Mouse (Mus musculus) limb, embryonic 11.5 days (tissue): Measurements from ENCODE around the gene Abca14. TPM values are rescaled to one million over a fixed set of nuclear protein-coding genes. Genes with fewer than 3 reads are reported as not detected.
"Not testable (repeated sequence)": the region's sequence is repeated elsewhere in the genome, so short reads cannot be mapped to it uniquely, and the experiment has no call there.

Source experiments
- ATAC-seq: fragments of 200-750 bp; cut with Nextera tagmentation; 2 replicates; pipeline ENCODE4 v1.8.0; 2017; ENCODE audit warnings: low read depth; ENCODE audit not compliant: insufficient number of reproducible peaks, low FRiP score, low TSS enrichment
- DNase-seq: peaks from one replicate; pipeline ENCODE4 v3.0.0-alpha.2; 2015; ENCODE audit warnings: low spot score
- H3K27ac ChIP-seq: fragments of 300-500 bp; sonication (generic); replicated peaks from 2 replicates; pipeline ENCODE4 v1.5.1; 2014; ENCODE audit warnings: low read depth, mild to moderate bottlenecking, low read length
- H3K27me3 ChIP-seq: fragments of 300-500 bp; sonication (generic); 2 replicates; pipeline ENCODE4 v1.6.1; 2014; ENCODE audit warnings: mild to moderate bottlenecking, low read length, mixed read lengths; ENCODE audit not compliant: control insufficient read depth, insufficient read depth
- H3K36me3 ChIP-seq: fragments of 300-500 bp; sonication (generic); 2 replicates; pipeline ENCODE4 v1.6.1; 2014; ENCODE audit warnings: mild to moderate bottlenecking, low read length, moderate library complexity, mixed read lengths; ENCODE audit not compliant: control insufficient read depth, insufficient read depth
- H3K4me1 ChIP-seq: fragments of 300-500 bp; sonication (generic); 2 replicates; pipeline ENCODE4 v1.6.1; 2014; ENCODE audit warnings: low read length, mixed read lengths; ENCODE audit not compliant: control insufficient read depth, insufficient read depth
- H3K4me2 ChIP-seq: fragments of 300-500 bp; sonication (generic); 2 replicates; pipeline ENCODE4 v1.6.1; 2014; ENCODE audit warnings: low read depth, mild to moderate bottlenecking, moderate library complexity; ENCODE audit not compliant: severe bottlenecking
- H3K4me3 ChIP-seq: fragments of 300-500 bp; sonication (generic); 2 replicates; pipeline ENCODE4 v1.5.1; 2014; ENCODE audit warnings: low read depth, low read length
- H3K9ac ChIP-seq: fragments of 300-500 bp; sonication (generic); 2 replicates; pipeline ENCODE4 v1.6.1; 2014; ENCODE audit warnings: mild to moderate bottlenecking, low read length
- H3K9me3 ChIP-seq: fragments of 300-500 bp; sonication (generic); 2 replicates; pipeline ENCODE4 v1.6.1; 2016; ENCODE audit warnings: low read length; ENCODE audit not compliant: control insufficient read depth
- WGBS: fragments of 180-500 bp; shearing (Covaris S2); extraction: QIAGEN DNeasy Blood & Tissue Kit; methylation state at CpG from one replicate; pipeline ENCODE4 v1.1.7; 2014; 5-methylcytosine and 5-hydroxymethylcytosine counted together
- polyA plus RNA-seq: library from polyadenylated mRNA; unstranded; fragments of >200 nt; fragmentation: Nextera tagmentation; extraction: Ambion mirVana; gene quantifications from 2 replicates; pipeline ENCODE4 v1.2.1, GENCODE M21; 2014

Gene Abca14
- polyA plus RNA-seq, 1 experiment from 2014 or later, result not detected

DNA sequence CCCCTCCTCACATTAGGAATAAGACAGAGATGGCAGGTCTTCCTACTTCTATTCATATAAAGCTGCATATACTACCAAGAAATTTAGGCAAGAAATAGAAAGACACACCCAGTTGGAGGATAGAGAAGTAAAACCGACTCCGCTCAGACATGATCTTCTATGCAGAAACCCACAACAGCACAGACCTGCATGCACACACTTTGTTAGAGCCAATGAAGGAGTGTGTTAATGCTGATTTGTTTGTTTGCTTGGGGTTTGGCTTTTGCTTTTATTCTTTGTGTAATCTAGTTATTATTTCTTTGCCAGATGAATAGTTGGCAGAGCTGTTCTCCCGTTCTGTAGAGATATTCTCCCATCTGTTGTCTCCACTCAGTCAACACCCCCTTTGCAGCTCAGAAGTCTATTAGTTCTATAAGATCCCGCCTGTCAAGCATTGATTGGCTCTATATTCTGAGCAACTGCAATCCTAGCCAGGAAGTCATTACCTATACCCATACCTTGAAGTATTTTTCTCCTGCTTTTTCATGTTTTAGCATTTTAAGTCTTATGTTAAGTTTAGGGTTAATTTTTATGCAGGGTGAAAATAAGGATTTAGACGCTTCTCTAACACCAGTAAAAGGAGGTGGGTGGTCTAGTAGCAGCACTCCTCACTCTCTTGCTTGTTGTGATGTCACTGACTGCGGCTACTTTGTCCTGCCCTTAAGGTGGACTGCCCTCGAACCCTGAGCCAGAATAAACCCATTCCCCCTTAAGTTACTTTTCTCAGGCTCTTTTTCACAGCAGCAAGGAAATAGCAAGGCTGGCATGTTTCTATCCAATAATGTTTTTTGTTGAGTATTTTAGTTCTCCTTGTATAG, 67.6 kb downstream of the Abca14 start:
- Histone ChIP-seq H3K4me3 (no peak overlapping the region), H3K9me3 (no peaks in the 10 kb centered on the region), H3K9ac (no peak overlapping the region), H3K4me1 (no peaks in the 10 kb centered on the region), H3K36me3 (no peaks in the 10 kb centered on the region), H3K27me3 (no peaks in the 10 kb centered on the region), H3K27ac (no peak overlapping the region), H3K4me2 (no peak overlapping the region)
- WGBS, result 86% methylated on average over 7 of the region's 7 CpGs
- DNase-seq (no peak), ATAC-seq (no peak)

DNA sequence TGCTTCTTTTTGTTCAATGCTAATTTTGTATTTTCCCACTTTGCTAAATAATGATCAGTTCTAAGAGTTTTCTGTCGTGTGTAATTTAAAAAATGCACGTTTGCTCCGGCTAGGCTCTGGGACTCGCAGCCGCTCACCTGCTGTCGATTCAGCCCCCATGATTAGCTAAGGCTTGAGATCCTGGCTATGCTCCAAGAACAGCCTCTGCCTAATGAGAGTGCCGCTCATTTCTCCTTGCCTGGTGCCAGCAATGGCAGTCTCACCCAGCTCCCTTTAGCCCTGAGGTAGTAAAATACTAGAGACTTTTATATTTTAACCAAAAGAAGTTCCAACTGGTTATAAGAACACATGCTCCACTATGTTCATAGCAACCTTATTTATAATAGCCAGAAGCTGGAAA, 68.3 kb downstream of the Abca14 start:
- H3K27ac ChIP-seq, result no peak overlapping the region
- H3K4me3 ChIP-seq, result no peak overlapping the region
- DNase-seq (no peak), ATAC-seq (no peak)
- H3K9ac ChIP-seq, result no peak overlapping the region
- H3K4me1 ChIP-seq, result no peaks in the 10 kb centered on the region
- H3K9me3 ChIP-seq, result no peaks in the 10 kb centered on the region
- no peaks in the 10 kb centered on the region for H3K27me3 ChIP-seq
- no peaks in the 10 kb centered on the region for H3K36me3 ChIP-seq
- H3K4me2 ChIP-seq, result no peak overlapping the region
- WGBS, result 82% methylated on average over 7 of the region's 7 CpGs

DNA sequence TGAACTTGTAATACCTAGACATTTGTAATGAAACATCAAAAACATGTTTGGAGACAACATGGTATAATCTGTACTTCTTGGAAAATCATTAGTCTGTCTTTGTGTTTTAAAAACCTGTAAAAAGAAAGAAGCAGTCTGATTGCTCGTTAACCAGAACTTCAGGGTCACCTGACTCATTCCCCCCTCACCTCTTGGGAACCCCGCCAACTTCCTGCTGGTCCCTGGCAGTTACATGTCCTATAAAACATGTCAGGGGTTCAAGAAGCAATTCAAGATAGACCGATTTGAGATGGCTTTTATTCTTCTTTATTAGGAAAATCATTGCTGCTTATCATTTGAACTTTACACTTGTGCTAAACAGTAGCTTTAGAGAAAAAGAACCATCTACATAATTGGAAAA, 81.5 kb downstream of the Abca14 start:
- Histone ChIP-seq H3K27me3 (no peaks in the 10 kb centered on the region), H3K4me3 (no peak overlapping the region), H3K9me3 (no peaks in the 10 kb centered on the region), H3K4me1 (no peaks in the 10 kb centered on the region), H3K36me3 (no peaks in the 10 kb centered on the region), H3K4me2 (no peak overlapping the region), H3K27ac (no peak overlapping the region), H3K9ac (no peak overlapping the region)
- WGBS, result 50% methylated on average over 3 of the region's 3 CpGs
- DNase-seq (no peak), ATAC-seq (no peak)

DNA sequence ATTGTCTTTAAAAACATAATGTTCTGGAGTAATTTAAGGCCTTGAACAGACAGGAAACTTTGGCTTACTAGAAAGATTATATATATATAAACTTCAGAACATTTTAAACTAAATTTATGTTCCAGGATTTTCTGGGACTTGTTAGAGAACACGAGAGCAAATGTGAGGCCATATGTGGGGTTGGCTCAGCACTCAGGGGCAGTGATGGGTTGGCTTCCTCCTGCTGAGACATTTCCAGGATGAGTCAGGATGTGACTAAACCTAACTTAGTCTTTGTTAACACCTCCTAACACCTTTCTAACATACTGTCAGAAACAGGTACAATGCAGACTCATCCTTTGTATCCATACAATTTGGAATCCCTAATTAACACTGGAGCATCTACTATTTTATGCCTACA, 112.3 kb downstream of the Abca14 start:
- ATAC-seq (no peak), DNase-seq (no peak)
- Histone ChIP-seq H3K4me3 (no peak overlapping the region), H3K4me2 (no peak overlapping the region), H3K27me3 (no peaks in the 10 kb centered on the region), H3K4me1 (no peaks in the 10 kb centered on the region), H3K9ac (no peak overlapping the region), H3K36me3 (no peaks in the 10 kb centered on the region), H3K27ac (no peak overlapping the region), H3K9me3 (no peaks in the 10 kb centered on the region)
- WGBS, result 64% methylated on average over 1 of the region's 1 CpGs

DNA sequence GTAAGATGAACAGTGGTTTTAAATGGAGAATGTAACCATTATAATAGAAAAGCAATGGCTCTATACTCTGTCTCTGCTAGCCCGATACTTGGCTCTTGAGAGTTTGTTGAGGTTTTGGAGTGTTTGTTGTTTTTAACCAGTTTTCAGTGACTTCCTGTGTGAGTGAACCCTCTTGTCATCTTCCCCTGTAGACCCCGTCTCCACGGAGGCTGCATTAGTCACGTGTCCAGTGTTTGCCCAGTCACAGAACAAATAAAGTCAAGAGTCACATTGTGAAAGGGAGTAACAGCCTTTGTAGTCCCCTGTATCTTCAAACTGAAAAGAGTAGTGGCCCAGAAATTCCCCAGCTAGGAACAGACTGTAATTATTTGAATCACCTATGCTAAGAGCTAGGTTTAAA, 119.2 kb downstream of the Abca14 start:
- no peak overlapping the region for H3K4me3 ChIP-seq
- no peaks in the 10 kb centered on the region for H3K9me3 ChIP-seq
- H3K4me2 ChIP-seq, result no peak overlapping the region
- H3K4me1 ChIP-seq, result no peaks in the 10 kb centered on the region
- DNase-seq, result no peak
- 70% methylated on average over 4 of the region's 4 CpGs for WGBS
- H3K27me3 ChIP-seq, result no peaks in the 10 kb centered on the region
- H3K9ac ChIP-seq, result no peak overlapping the region
- H3K36me3 ChIP-seq, result no peaks in the 10 kb centered on the region
- no peak overlapping the region for H3K27ac ChIP-seq
- ATAC-seq, result no peak

DNA sequence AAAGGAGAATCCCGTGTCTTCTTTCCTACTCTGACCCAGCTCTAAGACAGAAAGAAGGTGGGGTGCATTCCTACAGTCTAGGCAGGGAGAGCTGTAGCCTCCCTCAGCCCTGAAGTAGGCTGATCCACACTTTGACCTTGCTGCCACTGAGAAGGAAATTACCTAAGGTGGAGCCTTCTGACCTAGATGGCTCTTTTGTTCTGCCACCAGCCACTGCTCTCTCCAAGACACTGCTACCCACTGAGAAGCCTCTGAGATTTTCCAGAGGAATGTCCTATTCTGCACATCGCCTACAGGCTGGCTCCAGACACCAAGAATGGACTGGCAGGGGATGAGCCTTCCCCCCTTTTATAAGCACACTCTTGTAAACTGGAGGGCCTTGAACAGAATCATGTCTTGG, 122.2 kb downstream of the Abca14 start:
- not testable (repeated sequence) for ATAC-seq, H3K4me1 ChIP-seq, DNase-seq, H3K9me3 ChIP-seq, H3K27me3 ChIP-seq, H3K27ac ChIP-seq, H3K36me3 ChIP-seq, H3K4me2 ChIP-seq, H3K4me3 ChIP-seq, H3K9ac ChIP-seq
- 82% methylated on average over 2 of the region's 2 CpGs for WGBS

DNA sequence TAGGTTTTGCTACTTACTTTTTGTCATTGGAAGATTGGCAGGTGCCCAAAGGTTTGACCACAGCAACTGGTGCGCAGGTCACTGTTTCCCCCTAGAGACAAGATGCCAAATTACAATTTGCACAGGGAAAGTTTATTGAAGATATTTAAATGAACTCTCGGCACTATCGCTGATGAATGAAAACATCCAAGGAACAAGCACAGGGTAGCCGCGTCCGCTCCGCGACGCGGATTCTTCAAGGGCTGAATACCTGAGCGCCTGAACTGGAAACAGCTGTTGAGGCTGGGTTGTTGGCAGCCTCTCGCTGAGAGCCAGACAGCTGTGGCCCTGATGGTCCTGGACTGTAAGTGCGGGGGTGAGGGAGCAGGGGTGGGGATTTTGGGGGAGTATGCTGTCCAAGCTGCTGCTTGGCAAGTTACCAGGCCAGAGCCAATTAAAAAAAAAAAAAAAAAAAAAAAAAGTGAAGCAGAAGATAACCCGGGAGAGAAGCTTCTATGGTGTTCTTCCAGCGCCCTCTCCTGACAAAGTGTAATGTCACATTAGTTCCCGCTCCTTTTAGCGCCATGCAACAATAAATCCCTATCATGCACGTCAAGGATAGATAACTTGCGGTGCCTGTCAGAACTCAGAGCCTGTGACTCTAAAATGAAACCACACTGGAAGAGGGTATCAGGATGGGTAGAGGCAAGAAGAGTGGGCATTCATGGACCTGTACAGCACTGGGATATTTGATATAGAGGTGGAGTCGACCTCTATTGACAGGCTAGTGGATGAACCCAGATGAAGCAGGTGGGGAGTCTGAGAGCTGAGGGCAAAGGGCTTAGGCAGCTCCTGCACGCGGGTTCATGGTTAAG, 123.7 kb downstream of the Abca14 start:
- DNase-seq (peak; percentile 44), ATAC-seq (peak; percentile 56; the same call in 1 of the 2 replicates)
- H3K9ac ChIP-seq, result no peak overlapping the region
- no peak overlapping the region for H3K4me3 ChIP-seq
- peak overlapping the region; percentile 16 for H3K4me2 ChIP-seq
- H3K27ac ChIP-seq, result no peak overlapping the region
- no peaks in the 10 kb centered on the region for H3K4me1 ChIP-seq
- H3K36me3 ChIP-seq, result no peaks in the 10 kb centered on the region
- no peaks in the 10 kb centered on the region for H3K27me3 ChIP-seq
- H3K9me3 ChIP-seq, result no peaks in the 10 kb centered on the region
- WGBS, result 15% methylated on average over 22 of the region's 22 CpGs

DNA sequence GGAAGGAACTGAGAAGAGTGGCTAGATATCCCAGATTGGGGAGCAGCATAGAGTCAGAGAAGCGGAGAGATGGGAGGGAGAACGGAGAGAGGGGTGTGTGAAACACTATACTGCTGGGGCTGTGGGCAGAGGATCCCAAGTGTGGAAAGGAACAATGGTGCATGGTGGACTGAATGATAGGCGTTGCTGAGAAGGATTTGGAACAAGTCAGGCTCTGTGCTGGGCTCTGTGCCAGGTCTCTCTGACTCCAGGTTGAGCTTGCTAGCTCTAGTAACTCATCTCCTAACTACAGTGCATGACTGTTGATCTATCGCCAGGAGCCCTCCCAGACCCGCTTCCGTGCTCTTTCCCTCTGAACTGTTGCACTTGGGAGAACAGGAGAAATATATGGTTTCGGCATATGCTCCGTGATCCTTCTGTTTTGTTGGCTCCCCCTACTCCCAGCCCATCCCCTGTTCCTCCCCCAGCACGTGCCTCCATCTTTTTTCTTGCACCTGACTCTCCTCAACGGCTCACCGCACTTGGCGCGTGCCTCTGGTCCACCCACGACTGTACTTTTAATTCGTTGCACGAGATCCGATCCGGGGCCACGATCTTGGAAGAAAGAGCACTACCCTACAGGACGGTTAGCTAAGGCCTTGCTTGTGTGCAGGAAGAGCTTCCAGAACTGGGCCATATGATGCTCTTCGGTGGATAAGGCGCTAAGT, 124.5 kb downstream of the Abca14 start, which contains the start of gene Abca15:
Gene Abca15, plus strand, starts transcription at position 584 of the 707 bp plus-strand sequence.
- Histone ChIP-seq H3K27me3 (no peaks in the 10 kb centered on the region), H3K4me1 (no peaks in the 10 kb centered on the region), H3K9ac (no peak within 1 kb of the TSS), H3K9me3 (no peaks in the 10 kb centered on the region), H3K27ac (no peak within 1 kb of the TSS), H3K4me2 (0 out of 2 replicates have a peak within 1 kb of the TSS, but pooled peaks have one; percentile 16), H3K4me3 (no peak within 1 kb of the TSS), H3K36me3 (no peaks in the 10 kb centered on the region)
- WGBS, result 86% methylated on average over 22 of the region's 22 CpGs
- ATAC-seq (no peak), DNase-seq (no peak)
